ENCODE assay signal across 8 mouse cellular contexts in the genomic region with DNA sequence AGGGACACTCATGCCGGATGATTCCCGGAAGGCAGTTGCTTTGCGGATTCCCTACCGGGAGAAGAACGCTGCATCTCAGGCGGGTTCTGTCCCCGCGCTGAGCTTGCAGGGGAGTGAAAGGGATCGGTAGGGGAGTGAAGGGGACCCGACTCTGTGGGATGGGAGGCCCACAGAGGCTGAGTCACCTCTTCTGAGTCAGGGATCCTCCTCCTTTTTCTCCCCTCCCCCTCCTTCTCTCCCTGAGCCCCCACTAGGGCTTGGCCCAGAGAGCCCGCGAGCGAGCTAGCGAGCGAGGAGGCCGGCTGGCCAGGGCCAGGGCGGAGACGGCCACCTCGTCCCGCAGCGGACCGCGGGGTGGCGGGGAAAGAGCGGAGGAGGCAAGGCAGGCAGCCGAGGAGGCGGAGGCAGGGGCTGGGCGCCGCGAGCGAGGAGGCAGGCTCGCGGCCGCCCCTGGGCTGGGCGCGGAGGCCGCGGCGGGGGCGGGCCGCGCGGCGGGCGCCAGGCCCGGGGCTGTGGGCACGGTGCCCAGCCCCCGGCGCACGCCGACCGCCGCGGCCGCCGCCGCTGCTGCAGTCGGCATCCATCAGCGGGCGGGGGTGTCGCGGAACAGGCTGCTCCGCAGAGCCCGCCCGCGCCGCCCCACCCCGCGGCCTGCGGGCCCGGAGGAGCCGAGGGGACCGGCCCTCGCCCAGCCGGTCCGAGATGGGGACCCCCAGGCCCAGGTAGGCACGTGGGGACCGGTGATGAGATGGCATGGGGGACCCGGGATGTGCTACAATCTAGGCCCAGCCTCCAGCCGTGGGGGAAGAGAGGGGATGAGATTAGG. TPM values are rescaled to one million over a fixed set of nuclear protein-coding genes. Genes with fewer than 3 reads are reported as not detected.
DNase-seq lines count a peak whose midpoint lies in the region; ATAC-seq and TF ChIP-seq lines count a peak whose summit lies in the region.

No protein-coding gene starts in this region.

- no peak for TF ChIP-seq CTCF in olfactory bulb, adult 2 months (IDR thresholded peaks at IDR 0.05; ENCODE audit: insufficient read depth, low read depth, low read length)

- H3K4me2 ChIP-seq in forebrain, embryonic 14.5 days (ENCODE audit: low read length): peak overlapping the region; percentile 94
- H3K4me2 ChIP-seq in lung, embryonic 15.5 days: peak overlapping the region; percentile 92

- peak; percentile 86 for DNase-seq in MN1 (ENCODE audit: low spot score)
- peak; percentile 13 for DNase-seq in c-Kit-positive CD71-positive TER-119-positive erythroid progenitor cells, embryonic 14.5 days (ENCODE audit: low spot score)
- DNase-seq in forebrain, embryonic 14.5 days (ENCODE audit: low spot score): peak; percentile 76
- DNase-seq in layer of hippocampus, postnatal 10 days (ENCODE audit: low spot score in 2 of 2): peak; percentile 65 to 76
- peak; percentile 76 for DNase-seq in urinary bladder, adult 2 months (ENCODE audit: low spot score)

- H3K27me3 ChIP-seq in forebrain, embryonic 14.5 days (replicated peaks; ENCODE audit: control insufficient read depth, insufficient read depth, low read length): no peaks in the 10 kb centered on the region
- H3K27me3 ChIP-seq in lung, embryonic 15.5 days: no peaks in the 10 kb centered on the region

- under 1% methylated on average over 71 of the region's 80 CpGs for WGBS in forebrain, embryonic 14.5 days
- WGBS in lung, embryonic 15.5 days: under 1% methylated on average over 72 of the region's 80 CpGs
- WGBS in olfactory bulb, adult 2 months: 2% methylated on average over 57 of the region's 80 CpGs

- no peaks in the 10 kb centered on the region for H3K36me3 ChIP-seq in forebrain, embryonic 14.5 days (ENCODE audit: control insufficient read depth, insufficient read depth, low read length)
- no peaks in the 10 kb centered on the region for H3K36me3 ChIP-seq in lung, embryonic 15.5 days

- ATAC-seq in forebrain, embryonic 14.5 days: peak; percentile 84
- ATAC-seq in hematopoietic stem cell, adult 5-6 weeks (replicated peaks in 1 of 2; ENCODE audit: insufficient read depth in 1 of 2, low FRiP score in 2 of 2, low TSS enrichment in 1 of 2, low read depth in 1 of 2, poor library complexity in 2 of 2, severe bottlenecking in 2 of 2): peak; percentile 23 to 34; a peak in 3 of 4 replicates
- peak; percentile 81 for ATAC-seq in lung, embryonic 15.5 days (ENCODE audit: borderline replicate concordance, extremely low read depth, low FRiP score, low TSS enrichment)

- peak; percentile 68; the same call in 1 of the 2 replicates for TF ChIP-seq POLR2A in olfactory bulb, adult 2 months (IDR thresholded peaks at IDR 0.05; ENCODE audit: insufficient read depth, low read depth, low read length)

- H3K27ac ChIP-seq in forebrain, embryonic 14.5 days (ENCODE audit: low read depth, low read length): peak overlapping the region; percentile 79
- peak overlapping the region; percentile 91 for H3K27ac ChIP-seq in lung, embryonic 15.5 days
- peak overlapping the region; percentile 96 for H3K27ac ChIP-seq in olfactory bulb, adult 2 months (ENCODE audit: insufficient read depth, low read depth, low read length)

- peak overlapping the region; percentile 91 for H3K9ac ChIP-seq in forebrain, embryonic 14.5 days (ENCODE audit: low read length)
- H3K9ac ChIP-seq in lung, embryonic 15.5 days: peak overlapping the region; percentile 78

- peaks cover 14% of the 10 kb centered on the region for H3K4me1 ChIP-seq in forebrain, embryonic 14.5 days (ENCODE audit: control insufficient read depth, insufficient read depth, low read length)
- H3K4me1 ChIP-seq in lung, embryonic 15.5 days: peaks cover 39% of the 10 kb centered on the region
- H3K4me1 ChIP-seq in olfactory bulb, adult 2 months (ENCODE audit: control insufficient read depth, insufficient read depth, low read length): peaks cover 43% of the 10 kb centered on the region

- H3K9me3 ChIP-seq in forebrain, embryonic 14.5 days (replicated peaks; ENCODE audit: control insufficient read depth, low read length): no peaks in the 10 kb centered on the region
- no peaks in the 10 kb centered on the region for H3K9me3 ChIP-seq in lung, embryonic 15.5 days

- peak overlapping the region; percentile 60 for H3K4me3 ChIP-seq in forebrain, embryonic 14.5 days (ENCODE audit: low read depth, low read length)
- H3K4me3 ChIP-seq in lung, embryonic 15.5 days: peak overlapping the region; percentile 68
- peak overlapping the region; percentile 89 for H3K4me3 ChIP-seq in olfactory bulb, adult 2 months (ENCODE audit: insufficient read depth, low read depth, low read length)

RNA-seq across cellular contexts. Expression of a gene that starts 54.8 kb away (rescaled TPM):
- polyA plus RNA-seq in forebrain, embryonic 14.5 days (2014; fragmentation: Nextera tagmentation; extraction: Ambion mirVana): 9.6 and 11.2 TPM in 2 replicates
- 2.3 and 5.4 TPM in 2 replicates for total RNA-seq in hematopoietic stem cell, adult 5-6 weeks (2017)
- total RNA-seq in layer of hippocampus, postnatal 10 days (2021): 100 to 1,000 TPM; 268 to 270 TPM
- 1.6 and 2.8 TPM in 2 replicates for polyA plus RNA-seq in lung, embryonic 15.5 days (2015; fragmentation: Nextera tagmentation; extraction: Ambion mirVana)
- polyA plus RNA-seq in olfactory bulb, adult 2 months (2012; ENCODE audit: insufficient read depth, insufficient read length, low replicate concordance, missing spikeins): 51.4 and 207 TPM in 2 replicates
- 36.9 and 46.7 TPM in 2 replicates for polyA plus RNA-seq in urinary bladder, adult 2 months (2012; rRNA removed)

Comparison
In these comparisons a context has a peak if more than half of its experiments do, and no peak if none do; other contexts are left out.
1. Peak in every context shown above with its lines: DNase-seq, ATAC-seq, H3K4me3 ChIP-seq and H3K27ac ChIP-seq.
2. DNase-seq: peak in every context shown above with its lines; median percentile 86 in MN1; 76 in forebrain, embryonic 14.5 days; 76 in urinary bladder, adult 2 months; 70 in layer of hippocampus, postnatal 10 days; 13 in c-Kit-positive CD71-positive TER-119-positive erythroid progenitor cells, embryonic 14.5 days.
3. ATAC-seq: peak in every context shown above with its lines; median percentile 84 in forebrain, embryonic 14.5 days; 81 in lung, embryonic 15.5 days; 28 in hematopoietic stem cell, adult 5-6 weeks.